Mouse (Mus musculus) cortical plate, adult 2 months (tissue): ENCODE results near the gene Fuom.

Experiments
- CTCF ChIP-seq: fragments of 200-500 bp; IDR thresholded peaks from 2 replicates; pipeline ENCODE4 v1.5.1; 2011; ENCODE audit warnings: mild to moderate bottlenecking, control low read depth, low read length; ENCODE audit not compliant: insufficient read depth; ENCODE audit errors: extremely low read depth
- POLR2A ChIP-seq: fragments of 200-500 bp; IDR thresholded peaks from 2 replicates; pipeline ENCODE4 v1.6.1; 2011; ENCODE audit warnings: mild to moderate bottlenecking, low read length, control low read depth; ENCODE audit not compliant: insufficient read depth; ENCODE audit errors: extremely low read depth

DNA sequence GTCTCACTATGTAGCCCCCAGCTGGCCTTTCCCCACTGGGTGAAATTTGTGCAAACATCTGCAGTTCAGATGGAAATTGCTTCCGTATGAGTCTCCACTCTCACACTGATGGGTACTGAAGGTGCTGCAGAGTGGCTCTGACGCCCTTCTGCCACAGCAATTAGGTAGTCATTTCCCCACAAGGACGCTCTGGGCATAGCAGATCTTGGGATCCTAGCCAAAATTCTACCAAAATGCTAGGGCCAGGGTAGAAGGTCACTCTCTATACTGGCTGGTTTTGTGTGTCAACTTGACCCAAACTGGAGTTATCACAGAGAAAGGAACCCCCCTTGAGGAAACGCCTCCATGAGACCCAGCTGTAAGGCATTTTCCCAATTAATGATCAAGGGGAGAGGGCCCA is 1.8 kb upstream of the Fuom start:
- TF ChIP-seq POLR2A (no peak), CTCF (no peak)
